Mouse (Mus musculus): ENCODE results near the gene Spred2. TPM values are rescaled to one million over a fixed set of nuclear protein-coding genes. Genes with fewer than 3 reads are reported as not detected.
A peak's percentile ranks its signal among the peaks of the same experiment; 100 is the strongest.

The Spred2 gene
- 5.5 and 6.2 TPM in 2 replicates for polyA plus RNA-seq (2014; fragmentation: Nextera tagmentation; extraction: Ambion mirVana)

DNA sequence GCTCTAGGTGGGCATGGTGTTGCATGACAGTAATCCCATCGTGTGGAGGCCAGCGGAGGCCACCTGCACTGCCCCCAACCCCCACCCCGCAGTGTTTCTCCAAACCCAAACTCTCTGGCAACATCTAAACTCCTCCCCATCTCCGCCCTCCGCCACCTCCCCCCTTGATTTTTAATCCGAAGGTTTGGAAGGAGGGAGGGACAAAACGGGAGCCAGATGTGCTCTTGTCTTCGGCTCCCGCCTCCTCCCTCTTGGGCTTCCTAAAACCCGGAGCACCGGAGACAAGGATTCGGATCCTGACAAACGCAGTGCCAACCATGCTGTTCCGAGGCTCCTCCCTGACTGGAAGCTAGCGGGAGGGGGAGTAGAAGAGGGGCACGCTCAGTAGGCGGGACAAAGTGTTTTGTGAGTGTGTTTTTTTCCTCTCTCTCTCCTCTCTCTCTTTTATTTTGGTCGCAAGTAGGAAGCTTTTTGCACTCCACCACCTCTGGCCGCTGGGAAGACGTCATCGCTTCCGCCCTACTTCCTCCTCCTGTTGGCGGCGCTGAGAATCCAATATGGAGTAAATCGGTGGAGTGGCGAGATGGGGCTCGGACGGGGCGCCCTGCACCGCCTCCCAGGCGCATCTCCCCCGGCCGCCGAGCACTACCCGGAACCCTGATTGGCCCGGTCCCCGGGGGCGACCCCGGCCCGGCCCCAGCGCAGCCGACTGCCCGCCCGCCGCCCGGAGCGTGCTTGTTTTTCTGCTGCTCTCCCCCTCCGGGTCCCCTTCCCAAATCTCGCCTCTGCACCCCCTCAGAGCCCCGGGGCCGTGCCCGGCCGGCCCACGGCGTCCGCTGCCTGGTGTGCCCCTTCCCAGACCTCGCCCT is at the start of gene Spred2:
TSS of gene Spred2 (plus strand) at position 488 of the 869 bp plus-strand sequence.
- DNase-seq, result peak; percentile 91
- Histone ChIP-seq H3K9me3 (ENCODE audit: control insufficient read depth, low read length) (no peaks in the 10 kb centered on the region), H3K4me3 (replicated peaks; ENCODE audit: low read depth, low read length) (peak within 1 kb of the TSS; percentile 62), H3K4me1 (ENCODE audit: control insufficient read depth, insufficient read depth, low read length) (peaks cover 16% of the 10 kb centered on the region), H3K27ac (replicated peaks; ENCODE audit: low read depth, low read length) (peak within 1 kb of the TSS; percentile 92), H3K9ac (replicated peaks; ENCODE audit: low read length) (peak within 1 kb of the TSS; percentile 84), H3K36me3 (ENCODE audit: control insufficient read depth, insufficient read depth, low read length) (no peaks in the 10 kb centered on the region), H3K4me2 (ENCODE audit: low read length) (peak within 1 kb of the TSS; percentile 68), H3K27me3 (ENCODE audit: control insufficient read depth, insufficient read depth, low read length) (no peaks in the 10 kb centered on the region)
- under 1% methylated on average over 57 of the region's 57 CpGs for WGBS
- ATAC-seq (ENCODE audit: low FRiP score, low TSS enrichment), result peak; percentile 57

DNA sequence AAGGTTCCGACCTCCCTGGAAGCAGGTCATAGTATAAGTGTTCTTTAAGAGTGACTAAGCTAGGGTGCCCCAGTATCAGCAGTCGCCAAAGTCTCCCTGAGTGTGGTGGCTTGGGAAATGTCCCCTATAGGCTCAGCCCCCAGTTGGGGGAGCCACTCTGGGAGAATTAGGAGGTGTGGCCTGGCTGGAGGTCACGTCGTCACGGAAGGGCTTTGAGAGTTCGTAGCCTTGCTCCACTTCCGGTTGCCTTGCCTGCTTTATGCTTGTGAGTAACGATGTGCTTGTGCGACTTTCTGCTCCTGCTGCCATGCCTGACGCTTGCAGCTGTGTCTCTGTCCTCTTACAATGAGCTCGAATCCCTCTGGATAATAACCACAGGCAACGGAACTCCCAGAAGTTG is 48.6 kb upstream of the Spred2 start:
- 47% methylated on average over 12 of the region's 12 CpGs for whole genome bisulfite sequencing
- Histone ChIP-seq H3K27ac (replicated peaks; ENCODE audit: low read depth, low read length) (no peak overlapping the region), H3K36me3 (ENCODE audit: control insufficient read depth, insufficient read depth, low read length) (no peaks in the 10 kb centered on the region), H3K9ac (replicated peaks; ENCODE audit: low read length) (no peak overlapping the region), H3K4me3 (replicated peaks; ENCODE audit: low read depth, low read length) (no peak overlapping the region), H3K9me3 (ENCODE audit: control insufficient read depth, low read length) (no peaks in the 10 kb centered on the region), H3K4me1 (ENCODE audit: control insufficient read depth, insufficient read depth, low read length) (no peaks in the 10 kb centered on the region), H3K4me2 (ENCODE audit: low read length) (no peak overlapping the region), H3K27me3 (ENCODE audit: control insufficient read depth, insufficient read depth, low read length) (no peaks in the 10 kb centered on the region)
- DNase-seq (peak; percentile 5), ATAC-seq (ENCODE audit: low FRiP score, low TSS enrichment) (no peak; the same call in 1 of the 2 replicates)

DNA sequence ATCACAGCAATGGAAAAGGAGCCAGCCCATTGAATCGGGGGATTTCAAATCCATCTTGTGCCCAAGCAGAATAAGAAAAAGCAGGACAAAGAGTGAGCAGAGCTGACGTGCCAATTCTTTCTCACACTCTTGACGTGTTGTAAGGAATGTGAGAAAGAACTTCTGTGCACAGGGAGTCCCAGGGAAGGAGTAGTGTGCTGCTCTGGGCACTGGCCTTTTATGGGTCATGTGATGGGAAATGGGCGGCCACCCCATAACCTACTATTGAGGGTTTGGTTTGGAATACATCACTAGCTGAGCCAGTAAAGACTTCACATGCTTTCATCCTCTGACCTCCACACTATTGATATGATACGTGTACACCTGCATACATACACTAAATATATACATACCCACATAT is 48.2 kb upstream of the Spred2 start:
- Histone ChIP-seq H3K4me3 (replicated peaks; ENCODE audit: low read depth, low read length) (no peak overlapping the region), H3K4me1 (ENCODE audit: control insufficient read depth, insufficient read depth, low read length) (no peaks in the 10 kb centered on the region), H3K9ac (replicated peaks; ENCODE audit: low read length) (no peak overlapping the region), H3K36me3 (ENCODE audit: control insufficient read depth, insufficient read depth, low read length) (no peaks in the 10 kb centered on the region), H3K27me3 (ENCODE audit: control insufficient read depth, insufficient read depth, low read length) (no peaks in the 10 kb centered on the region), H3K4me2 (ENCODE audit: low read length) (no peak overlapping the region), H3K9me3 (ENCODE audit: control insufficient read depth, low read length) (no peaks in the 10 kb centered on the region), H3K27ac (replicated peaks; ENCODE audit: low read depth, low read length) (no peak overlapping the region)
- ATAC-seq (ENCODE audit: low FRiP score, low TSS enrichment) (no peak), DNase-seq (no peak)
- WGBS, result 63% methylated on average over 5 of the region's 5 CpGs

DNA sequence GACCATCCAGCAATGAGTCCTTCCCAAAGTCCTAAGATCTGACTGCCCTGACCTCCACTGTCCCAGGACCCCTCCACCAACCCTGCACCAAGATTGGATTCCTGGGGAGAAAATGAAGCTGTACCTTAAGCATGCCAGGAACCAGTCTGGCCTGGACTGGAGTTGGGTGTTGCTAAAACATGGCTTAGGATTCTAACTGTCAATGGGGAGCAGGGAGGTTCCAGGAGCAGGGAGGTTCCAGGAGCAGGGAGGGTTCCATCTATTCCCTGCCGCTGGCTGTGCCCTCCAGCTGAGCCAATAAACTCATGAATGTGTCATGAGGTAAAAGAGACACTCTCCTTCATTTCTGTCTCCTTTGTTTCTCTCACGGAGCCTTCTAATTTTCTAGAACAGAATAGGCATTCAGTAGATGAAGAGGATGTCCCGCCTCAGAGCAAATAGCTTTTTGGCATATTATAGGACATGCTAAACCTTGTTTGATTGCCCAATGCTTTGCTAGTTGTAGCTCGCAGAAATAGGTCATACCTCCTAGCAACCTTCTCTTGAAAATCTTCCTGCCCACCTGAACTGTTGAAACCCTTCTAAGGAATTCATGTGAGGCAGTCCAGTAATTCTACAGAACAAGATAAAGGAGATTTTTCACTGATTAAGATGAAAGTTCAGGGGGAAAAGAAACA is 46.8 kb upstream of the Spred2 start:
- DNase-seq (peak; percentile 10), ATAC-seq (ENCODE audit: low FRiP score, low TSS enrichment) (no peak)

DNA sequence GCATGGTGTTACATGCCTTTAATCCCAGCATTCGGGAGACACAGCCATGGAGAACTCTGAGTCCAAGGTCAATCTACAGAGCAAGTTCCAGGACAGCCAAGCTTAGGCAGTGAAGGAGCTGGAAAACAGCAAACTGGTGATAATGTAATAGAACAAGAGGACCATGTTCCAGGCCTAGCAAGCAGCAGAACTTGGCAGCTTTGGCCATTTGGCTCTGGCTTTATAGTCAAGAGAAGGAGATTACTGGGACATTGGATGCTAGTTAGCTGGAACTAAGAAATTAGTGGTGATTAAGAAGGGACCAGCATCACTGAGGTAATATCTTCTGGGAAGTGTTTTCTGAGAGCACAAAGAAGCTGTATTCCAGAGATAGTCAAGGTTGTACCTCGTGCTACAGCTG is 42.8 kb upstream of the Spred2 start:
- H3K4me3 ChIP-seq (replicated peaks; ENCODE audit: low read depth, low read length), result no peak overlapping the region
- H3K27me3 ChIP-seq (ENCODE audit: control insufficient read depth, insufficient read depth, low read length), result no peaks in the 10 kb centered on the region
- H3K4me1 ChIP-seq (ENCODE audit: control insufficient read depth, insufficient read depth, low read length), result no peaks in the 10 kb centered on the region
- H3K36me3 ChIP-seq (ENCODE audit: control insufficient read depth, insufficient read depth, low read length), result no peaks in the 10 kb centered on the region
- no peak overlapping the region for H3K9ac ChIP-seq (replicated peaks; ENCODE audit: low read length)
- H3K27ac ChIP-seq (replicated peaks; ENCODE audit: low read depth, low read length), result no peak overlapping the region
- no peak overlapping the region for H3K4me2 ChIP-seq (ENCODE audit: low read length)
- H3K9me3 ChIP-seq (ENCODE audit: control insufficient read depth, low read length), result no peaks in the 10 kb centered on the region
- WGBS, result 86% methylated on average over 2 of the region's 2 CpGs
- ATAC-seq (ENCODE audit: low FRiP score, low TSS enrichment), result no peak
- no peak for DNase-seq

More for the DNA sequence above, 46.8 kb upstream of the Spred2 start:
- Histone ChIP-seq H3K4me2 (ENCODE audit: low read length) (no peak overlapping the region), H3K27ac (replicated peaks; ENCODE audit: low read depth, low read length) (no peak overlapping the region), H3K4me3 (replicated peaks; ENCODE audit: low read depth, low read length) (no peak overlapping the region), H3K27me3 (ENCODE audit: control insufficient read depth, insufficient read depth, low read length) (no peaks in the 10 kb centered on the region), H3K9me3 (ENCODE audit: control insufficient read depth, low read length) (no peaks in the 10 kb centered on the region), H3K36me3 (ENCODE audit: control insufficient read depth, insufficient read depth, low read length) (no peaks in the 10 kb centered on the region), H3K9ac (replicated peaks; ENCODE audit: low read length) (no peak overlapping the region), H3K4me1 (ENCODE audit: control insufficient read depth, insufficient read depth, low read length) (no peaks in the 10 kb centered on the region)
- 54% methylated on average over 4 of the region's 4 CpGs for WGBS

DNA sequence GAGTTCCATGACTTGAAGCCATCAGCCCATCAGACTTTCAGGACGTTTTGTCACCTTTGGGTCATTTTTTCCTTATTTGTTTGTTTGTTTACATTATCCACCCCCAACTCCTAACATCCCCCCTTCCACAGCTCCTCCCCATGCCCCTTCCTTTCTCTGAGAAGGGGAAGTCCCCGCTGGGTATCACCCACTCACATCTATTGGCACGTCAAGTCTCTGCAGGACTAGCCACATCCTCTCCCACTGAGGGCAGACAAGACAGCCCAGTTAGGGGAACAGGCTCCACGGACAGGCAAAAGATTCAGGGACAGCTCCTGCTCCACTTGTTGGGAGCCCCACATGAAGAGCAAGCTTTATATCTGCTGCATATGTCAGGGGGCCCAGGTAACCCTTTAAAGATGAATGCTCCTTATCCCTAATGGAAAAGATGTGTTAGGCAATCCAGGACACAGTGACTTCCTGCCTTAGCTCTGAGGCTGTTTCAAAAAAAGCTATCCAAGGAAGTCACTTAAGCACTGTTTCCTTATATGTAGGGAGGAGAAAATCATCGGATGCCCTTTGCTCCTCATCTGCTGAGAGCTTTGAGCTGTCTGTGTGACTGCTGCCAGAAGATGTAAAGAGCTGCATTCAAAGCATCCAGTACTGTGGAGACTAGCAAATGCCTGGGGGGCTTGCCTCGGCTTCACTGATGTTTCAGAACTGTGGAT is 33.3 kb upstream of the Spred2 start:
- no peak overlapping the region for H3K9ac ChIP-seq (replicated peaks; ENCODE audit: low read length)
- DNase-seq (peak; percentile 13), ATAC-seq (ENCODE audit: low FRiP score, low TSS enrichment) (no peak)
- H3K36me3 ChIP-seq (ENCODE audit: control insufficient read depth, insufficient read depth, low read length), result no peaks in the 10 kb centered on the region
- H3K4me1 ChIP-seq (ENCODE audit: control insufficient read depth, insufficient read depth, low read length), result no peaks in the 10 kb centered on the region
- WGBS, result 58% methylated on average over 6 of the region's 6 CpGs
- no peak overlapping the region for H3K27ac ChIP-seq (replicated peaks; ENCODE audit: low read depth, low read length)
- no peak overlapping the region for H3K4me2 ChIP-seq (ENCODE audit: low read length)
- no peaks in the 10 kb centered on the region for H3K27me3 ChIP-seq (ENCODE audit: control insufficient read depth, insufficient read depth, low read length)
- no peaks in the 10 kb centered on the region for H3K9me3 ChIP-seq (ENCODE audit: control insufficient read depth, low read length)
- no peak overlapping the region for H3K4me3 ChIP-seq (replicated peaks; ENCODE audit: low read depth, low read length)

DNA sequence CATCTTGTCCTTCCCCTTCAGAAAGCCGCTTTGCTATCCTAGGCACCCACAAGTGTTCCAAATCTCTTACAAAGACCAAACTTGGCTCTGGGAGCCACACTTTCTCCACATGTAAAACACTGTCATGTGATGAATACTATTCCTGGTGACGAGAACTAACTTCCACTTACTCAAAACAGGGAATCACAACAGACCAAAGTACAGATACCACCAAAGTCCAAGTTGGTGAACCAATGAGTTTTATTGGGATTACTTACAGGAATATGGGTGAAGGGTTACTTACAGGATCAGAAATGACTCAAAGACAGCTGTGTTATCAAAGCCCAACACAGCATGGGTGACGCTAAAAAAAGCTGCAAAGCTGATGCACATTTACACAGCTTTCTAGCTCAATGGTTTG is 30.9 kb upstream of the Spred2 start:
- Histone ChIP-seq H3K27me3 (ENCODE audit: control insufficient read depth, insufficient read depth, low read length) (no peaks in the 10 kb centered on the region), H3K9me3 (ENCODE audit: control insufficient read depth, low read length) (no peaks in the 10 kb centered on the region), H3K9ac (replicated peaks; ENCODE audit: low read length) (no peak overlapping the region), H3K4me2 (ENCODE audit: low read length) (no peak overlapping the region), H3K4me3 (replicated peaks; ENCODE audit: low read depth, low read length) (no peak overlapping the region), H3K4me1 (ENCODE audit: control insufficient read depth, insufficient read depth, low read length) (no peaks in the 10 kb centered on the region), H3K27ac (replicated peaks; ENCODE audit: low read depth, low read length) (no peak overlapping the region), H3K36me3 (ENCODE audit: control insufficient read depth, insufficient read depth, low read length) (no peaks in the 10 kb centered on the region)
- ATAC-seq (ENCODE audit: low FRiP score, low TSS enrichment) (no peak), DNase-seq (no peak)
- WGBS, result 90% methylated on average over 3 of the region's 3 CpGs

DNA sequence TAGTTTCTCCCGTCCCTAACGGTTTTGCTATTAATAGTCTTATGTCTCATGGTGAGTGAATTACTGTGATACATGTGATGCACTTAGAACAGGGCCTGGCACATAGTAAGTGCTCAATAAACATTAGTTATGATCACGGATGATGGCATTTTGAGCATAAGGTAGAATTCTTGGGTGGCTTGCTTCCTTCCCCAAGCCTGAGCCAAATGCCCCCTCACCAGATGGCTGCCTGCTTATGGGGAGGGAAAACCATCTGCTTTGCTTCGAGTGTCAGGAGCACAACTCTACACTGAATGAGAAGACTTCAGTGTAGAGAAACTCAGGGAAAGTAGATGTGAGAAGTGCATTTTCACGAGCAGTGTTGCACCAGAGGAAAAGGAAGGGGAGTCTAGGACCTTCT is 24.6 kb upstream of the Spred2 start:
- H3K27me3 ChIP-seq (ENCODE audit: control insufficient read depth, insufficient read depth, low read length), result no peaks in the 10 kb centered on the region
- H3K4me2 ChIP-seq (ENCODE audit: low read length), result no peak overlapping the region
- H3K9me3 ChIP-seq (ENCODE audit: control insufficient read depth, low read length), result no peaks in the 10 kb centered on the region; the same call in 1 of the 2 replicates
- WGBS, result 86% methylated on average over 5 of the region's 5 CpGs
- no peak overlapping the region for H3K4me3 ChIP-seq (replicated peaks; ENCODE audit: low read depth, low read length)
- no peak overlapping the region for H3K27ac ChIP-seq (replicated peaks; ENCODE audit: low read depth, low read length)
- H3K9ac ChIP-seq (replicated peaks; ENCODE audit: low read length), result no peak overlapping the region
- no peak for ATAC-seq (ENCODE audit: low FRiP score, low TSS enrichment)
- H3K36me3 ChIP-seq (ENCODE audit: control insufficient read depth, insufficient read depth, low read length), result no peaks in the 10 kb centered on the region
- no peak for DNase-seq
- no peaks in the 10 kb centered on the region for H3K4me1 ChIP-seq (ENCODE audit: control insufficient read depth, insufficient read depth, low read length)

Measured in midbrain, embryonic 14.5 days (tissue).